Mouse (Mus musculus): ENCODE data around the gene Zswim3. TPM values are rescaled to one million over a fixed set of nuclear protein-coding genes. Genes with fewer than 3 reads are reported as not detected.

Zswim3 gene
- polyA plus RNA-seq (2012; rRNA removed), result 4.5 and 6.2 TPM in 2 replicates

GRCm38 (mm10) chr2:164804533-164805331, at the start of gene Zswim3, which contains the start of gene Acot8:
Gene Zswim3 (plus strand): TSS chr2:164805098.
Gene Acot8 (minus strand): TSS chr2:164804882.

GRCm38 (mm10) chr2:164769258-164770037, 35.5 kb upstream of the Zswim3 start, which contains the start of gene Ube2c:
Gene Ube2c (plus strand): TSS chr2:164769898.

GRCm38 (mm10) chr2:164779481-164780086, 25.3 kb upstream of the Zswim3 start, which contains the start of gene Tnnc2:
Gene Tnnc2 (minus strand): TSS chr2:164779967.

GRCm38 (mm10) chr2:164785481-164786387, 19.2 kb upstream of the Zswim3 start, which contains the start of gene Snx21:
Gene Snx21 (plus strand): TSS chr2:164785823.

GRCm38 (mm10) chr2:164822636-164823165, 17.8 kb downstream of the Zswim3 start, which contains the start of gene Zswim1:
Gene Zswim1 (plus strand): TSS chr2:164822686.

GRCm38 (mm10) chr2:164828437-164828836, 23.5 kb downstream of the Zswim3 start, which contains the start of gene Spata25:
Gene Spata25 (minus strand): TSS chr2:164828537.

GRCm38 (mm10) chr2:164832748-164833301, 27.9 kb downstream of the Zswim3 start, which contains the start of gene Ctsa:
Gene Ctsa (plus strand): TSS chr2:164832873.

GRCm38 (mm10) chr2:164833314-164833959, 28.5 kb downstream of the Zswim3 start, which contains the start of gene Neurl2:
Gene Neurl2 (minus strand): TSS chr2:164833456.

GRCm38 (mm10) chr2:164857101-164857821, 52.4 kb downstream of the Zswim3 start, which contains the start of gene Pltp:
Gene Pltp (minus strand): TSS chr2:164857711.

Other genes starting within 250 kb of the Zswim3 start
- 20.7 and 21.6 TPM in 2 replicates for gene Wfdc2, start 242.7 kb upstream of the Zswim3 start, polyA plus RNA-seq (2012; rRNA removed)
- not detected in 2 replicates for gene Spint3, start 231.6 kb upstream of the Zswim3 start, polyA plus RNA-seq (2012; rRNA removed)
- gene Wfdc6a, start 219.7 kb upstream of the Zswim3 start, polyA plus RNA-seq (2012; rRNA removed), result 0.06 TPM in 1 of 2 replicates, not detected in the other
- 0.09 TPM in 1 of 2 replicates, not detected in the other for gene Eppin, start 211.5 kb upstream of the Zswim3 start, polyA plus RNA-seq (2012; rRNA removed)
- not detected in 2 replicates for gene Wfdc6b, start 191.6 kb upstream of the Zswim3 start, polyA plus RNA-seq (2012; rRNA removed)
- gene Wfdc8, start 191.5 kb upstream of the Zswim3 start, polyA plus RNA-seq (2012; rRNA removed), result not detected in 2 replicates
- gene Wfdc16, start 166.3 kb upstream of the Zswim3 start, polyA plus RNA-seq (2012; rRNA removed), result not detected in 2 replicates
- gene Wfdc10, start 149.1 kb upstream of the Zswim3 start, polyA plus RNA-seq (2012; rRNA removed), result 0.30 and 0.42 TPM in 2 replicates
- not detected in 2 replicates for gene Wfdc9, start 148.5 kb upstream of the Zswim3 start, polyA plus RNA-seq (2012; rRNA removed)
- gene Wfdc11, start 131.0 kb upstream of the Zswim3 start, polyA plus RNA-seq (2012; rRNA removed), result not detected in 2 replicates
- 0.06 and 0.20 TPM in 2 replicates for gene Wfdc13, start 120.0 kb upstream of the Zswim3 start, polyA plus RNA-seq (2012; rRNA removed)
- not detected in 2 replicates for gene Spint4, start 106.6 kb upstream of the Zswim3 start, polyA plus RNA-seq (2012; rRNA removed)
- not detected in 2 replicates for gene Spint5, start 89.8 kb upstream of the Zswim3 start, polyA plus RNA-seq (2012; rRNA removed)
- gene Wfdc3, start 59.2 kb upstream of the Zswim3 start, polyA plus RNA-seq (2012; rRNA removed), result 0.35 and 0.89 TPM in 2 replicates
- gene Dnttip1, start 59.1 kb upstream of the Zswim3 start, polyA plus RNA-seq (2012; rRNA removed), result 62.3 and 91.0 TPM in 2 replicates
- 340 and 341 TPM in 2 replicates for gene Ube2c, start 35.2 kb upstream of the Zswim3 start, polyA plus RNA-seq (2012; rRNA removed)
- gene Tnnc2, start 25.1 kb upstream of the Zswim3 start, polyA plus RNA-seq (2012; rRNA removed), result 1.6 and 29.6 TPM in 2 replicates
- 9.0 and 10.5 TPM in 2 replicates for gene Snx21, start 19.3 kb upstream of the Zswim3 start, polyA plus RNA-seq (2012; rRNA removed)
- gene Acot8, start 216 bp upstream of the Zswim3 start, polyA plus RNA-seq (2012; rRNA removed), result 19.5 and 26.6 TPM in 2 replicates
- gene Zswim1, start 17.6 kb downstream of the Zswim3 start, polyA plus RNA-seq (2012; rRNA removed), result 6.0 and 9.0 TPM in 2 replicates
- 0.35 TPM in 1 of 2 replicates, not detected in the other for gene Spata25, start 23.4 kb downstream of the Zswim3 start, polyA plus RNA-seq (2012; rRNA removed)
- 69.6 and 100 TPM in 2 replicates for gene Ctsa, start 27.8 kb downstream of the Zswim3 start, polyA plus RNA-seq (2012; rRNA removed)
- 5.9 and 6.0 TPM in 2 replicates for gene Neurl2, start 28.4 kb downstream of the Zswim3 start, polyA plus RNA-seq (2012; rRNA removed)
- 42.5 and 58.0 TPM in 2 replicates for gene Pltp, start 52.6 kb downstream of the Zswim3 start, polyA plus RNA-seq (2012; rRNA removed)
- gene Pcif1, start 74.2 kb downstream of the Zswim3 start, polyA plus RNA-seq (2012; rRNA removed), result 40.0 and 53.1 TPM in 2 replicates
- 18.2 and 29.1 TPM in 2 replicates for gene Zfp335, start 106.7 kb downstream of the Zswim3 start, polyA plus RNA-seq (2012; rRNA removed)
- 1.2 and 1.6 TPM in 2 replicates for gene Mmp9, start 135.7 kb downstream of the Zswim3 start, polyA plus RNA-seq (2012; rRNA removed)
- gene Slc12a5, start 155.7 kb downstream of the Zswim3 start, polyA plus RNA-seq (2012; rRNA removed), result 12.9 and 13.2 TPM in 2 replicates
- 89.9 and 97.7 TPM in 2 replicates for gene Ncoa5, start 229.8 kb downstream of the Zswim3 start, polyA plus RNA-seq (2012; rRNA removed)

Data from central nervous system, embryonic 11.5 days (tissue).